Mouse (Mus musculus) kidney, postnatal 10 days (tissue): ENCODE data around the gene Ugt1a6a.
"Not testable (repeated sequence)": the region's sequence is repeated elsewhere in the genome, so short reads cannot be mapped to it uniquely, and the experiment has no call there.

Source experiments
- DNase-seq: peaks from one replicate; pipeline ENCODE4 v3.0.0; 2021; ENCODE audit warnings: mixed read lengths

The Ugt1a6a gene

DNA sequence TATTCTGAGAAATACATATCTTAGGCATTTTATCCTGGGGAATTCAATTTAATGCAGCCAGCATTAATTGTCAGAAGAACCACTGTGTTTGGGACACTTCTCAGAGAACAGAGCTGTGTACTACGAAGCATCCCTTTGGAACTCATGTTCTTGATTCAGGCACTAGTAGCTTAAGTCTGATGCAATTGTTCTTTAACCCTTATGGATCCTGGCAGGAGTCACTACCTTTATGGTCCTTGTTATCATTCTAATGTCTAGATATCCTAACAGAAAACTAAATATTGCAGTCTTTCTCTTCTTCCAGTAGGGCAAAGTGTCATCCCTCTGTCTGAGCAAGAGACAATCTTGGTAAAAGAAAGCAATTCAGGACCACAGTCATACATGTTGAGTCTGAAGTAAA is 78.5 kb downstream of the Ugt1a6a start:
- no peak for DNase-seq

- DNase-seq = peak; percentile 15
Measured at GRCm38 (mm10) chr1:88213766-88214461, 79.3 kb downstream of the Ugt1a6a start.

GRCm38 (mm10) chr1:88214462-88214952 is 79.9 kb downstream of the Ugt1a6a start:
- DNase-seq = no peak

DNA sequence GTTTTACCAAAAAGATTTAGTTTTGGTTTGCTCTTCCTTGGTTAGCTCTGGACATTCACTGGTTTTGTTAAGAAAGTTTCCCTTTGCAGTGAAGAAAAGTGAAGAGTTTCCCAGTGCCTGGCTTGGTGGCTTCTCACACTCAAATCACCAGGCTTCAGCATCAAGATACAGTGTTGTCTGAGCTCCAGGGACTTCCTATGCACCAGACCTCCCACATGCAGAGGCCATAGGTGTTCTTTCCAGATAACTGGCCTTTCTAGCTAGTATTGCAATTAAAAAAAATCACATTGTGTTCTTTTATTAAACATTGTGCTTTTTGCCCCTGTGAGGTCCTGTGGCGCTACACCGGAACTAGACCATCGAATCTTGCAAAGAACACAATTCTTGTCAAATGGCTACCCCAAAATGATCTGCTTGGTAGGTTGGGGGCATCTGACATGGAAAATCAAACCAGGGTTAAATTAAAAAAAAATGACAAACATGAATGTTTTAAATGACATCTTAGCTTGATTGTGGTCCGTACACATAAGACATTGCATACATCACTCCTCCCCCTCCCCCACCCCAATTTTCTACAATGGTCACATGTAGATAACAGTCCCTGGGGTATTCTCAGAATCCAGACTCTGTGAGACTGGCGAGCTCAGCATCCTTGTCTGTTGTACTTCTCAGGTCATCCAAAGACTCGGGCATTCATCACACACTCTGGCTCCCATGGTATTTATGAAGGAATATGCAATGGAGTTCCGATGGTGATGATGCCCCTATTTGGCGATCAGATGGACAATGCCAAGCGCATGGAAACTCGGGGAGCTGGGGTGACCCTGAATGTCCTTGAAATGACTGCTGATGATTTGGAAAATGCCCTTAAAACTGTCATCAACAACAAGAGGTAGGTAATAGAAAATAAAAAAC is 81.1 kb downstream of the Ugt1a6a start:
- DNase-seq = no peak

DNA sequence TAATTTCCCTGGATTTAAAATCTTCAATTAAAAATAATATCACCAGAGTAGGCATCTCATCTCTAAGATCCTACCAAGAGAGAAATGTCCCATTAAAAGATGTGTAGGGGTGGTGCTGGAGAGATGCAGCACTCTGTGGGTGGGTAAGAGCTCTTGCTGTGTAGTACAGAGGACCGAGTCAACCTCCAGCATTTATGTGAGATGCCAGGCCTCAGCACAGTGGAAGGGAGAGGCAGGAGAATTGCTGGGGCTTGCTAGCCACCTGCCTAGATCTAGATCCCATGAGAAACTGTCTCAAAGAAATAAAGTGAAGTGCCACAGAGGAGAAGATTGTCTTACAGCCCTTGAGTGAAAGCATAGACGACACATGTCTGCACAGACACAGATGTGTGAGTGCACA is 81.9 kb downstream of the Ugt1a6a start:
- DNase-seq = no peak

DNA sequence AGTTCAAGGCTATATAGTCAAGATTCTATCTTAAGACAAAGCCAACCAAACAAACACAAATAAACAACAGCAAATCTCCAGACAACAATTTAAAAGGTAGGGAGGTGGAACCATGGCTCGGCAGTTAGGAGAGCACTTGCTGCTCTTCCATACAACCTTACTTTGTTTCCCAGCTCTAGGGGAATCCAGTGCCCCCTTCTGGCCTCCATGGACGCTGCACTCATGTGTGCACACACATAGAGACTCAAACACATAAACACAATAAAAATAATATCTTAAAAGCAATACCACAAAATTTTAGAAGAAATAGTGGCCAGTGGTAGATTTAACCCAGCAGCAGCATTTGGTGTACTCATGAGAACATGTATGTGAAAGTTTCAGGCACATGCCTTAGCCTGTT is 82.5 kb downstream of the Ugt1a6a start:
- peak; percentile 32 for DNase-seq

GRCm38 (mm10) chr1:88217576-88217975 is 83.0 kb downstream of the Ugt1a6a start:
- DNase-seq = no peak

GRCm38 (mm10) chr1:88218051-88218450 is 83.4 kb downstream of the Ugt1a6a start:
- peak; percentile 19 for DNase-seq

- DNase-seq = no peak
Measured at GRCm38 (mm10) chr1:88218591-88218990, 84.0 kb downstream of the Ugt1a6a start.

DNA sequence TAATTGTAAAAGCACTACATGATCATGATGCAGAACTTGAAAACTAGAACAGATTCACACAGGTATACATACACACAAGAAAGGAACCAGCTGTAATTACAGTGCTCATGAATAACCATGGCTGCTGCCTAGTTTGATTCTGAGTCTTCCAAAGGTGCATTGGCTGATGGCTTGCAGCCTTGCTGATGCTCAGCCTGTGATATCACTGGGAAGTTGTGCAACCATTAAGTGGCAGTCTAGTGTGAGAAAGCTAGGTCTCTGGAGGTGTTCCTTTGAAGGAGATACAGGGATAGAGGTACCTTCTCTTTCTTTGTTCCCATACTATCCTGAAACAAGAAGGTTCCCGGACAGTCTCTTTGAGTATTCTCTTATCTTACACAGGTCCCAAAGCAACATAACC is 84.4 kb downstream of the Ugt1a6a start:
- no peak for DNase-seq

- no peak for DNase-seq
Measured at GRCm38 (mm10) chr1:88220336-88220735, 85.7 kb downstream of the Ugt1a6a start.

- DNase-seq = no peak
Measured at GRCm38 (mm10) chr1:88222216-88222615, 87.6 kb downstream of the Ugt1a6a start.

DNA sequence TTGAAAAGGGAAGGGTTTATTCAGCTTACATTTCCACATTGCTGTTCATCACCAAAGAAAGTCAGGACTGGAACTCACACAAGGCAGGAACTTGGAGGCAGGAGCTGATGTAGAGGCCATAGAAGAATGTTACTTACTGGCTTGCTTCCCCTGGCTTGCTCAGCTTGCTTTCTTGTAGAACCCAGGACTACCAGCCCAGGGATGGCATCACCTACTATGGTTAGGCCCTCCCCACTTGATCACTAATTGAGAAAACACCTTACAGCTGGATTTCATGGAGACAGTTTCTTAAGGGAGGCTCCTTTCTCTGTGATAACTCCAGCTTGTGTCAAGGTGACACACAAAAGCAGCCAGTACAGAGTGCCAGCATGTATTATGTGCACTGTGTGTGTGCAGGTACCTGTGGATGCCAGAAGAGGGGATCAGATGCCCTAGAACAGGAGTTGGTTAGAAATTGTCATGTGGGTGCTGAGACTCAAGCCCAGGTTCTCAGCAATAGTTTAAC is 88.5 kb downstream of the Ugt1a6a start:
- DNase-seq = not testable (repeated sequence)

DNA sequence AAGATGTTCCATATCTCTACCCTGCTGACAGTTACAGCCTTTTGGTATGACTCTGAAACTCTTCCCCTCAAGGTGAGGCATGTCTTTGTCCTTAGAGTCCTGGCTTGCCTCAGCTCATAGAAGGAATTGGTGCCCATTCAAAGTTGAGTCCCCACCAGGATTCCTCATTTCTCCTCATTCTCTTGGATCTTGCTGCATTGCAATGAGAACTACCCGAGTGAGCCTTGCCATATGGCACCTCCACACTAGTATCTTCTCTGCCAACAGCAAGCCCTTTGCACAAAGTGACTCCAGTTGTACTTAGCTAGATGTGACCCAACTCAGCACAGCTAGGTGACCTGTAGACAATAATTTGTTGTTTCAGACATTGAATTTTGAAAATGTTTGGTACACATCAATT is 89.0 kb downstream of the Ugt1a6a start:
- peak; percentile 11 for DNase-seq

DNA sequence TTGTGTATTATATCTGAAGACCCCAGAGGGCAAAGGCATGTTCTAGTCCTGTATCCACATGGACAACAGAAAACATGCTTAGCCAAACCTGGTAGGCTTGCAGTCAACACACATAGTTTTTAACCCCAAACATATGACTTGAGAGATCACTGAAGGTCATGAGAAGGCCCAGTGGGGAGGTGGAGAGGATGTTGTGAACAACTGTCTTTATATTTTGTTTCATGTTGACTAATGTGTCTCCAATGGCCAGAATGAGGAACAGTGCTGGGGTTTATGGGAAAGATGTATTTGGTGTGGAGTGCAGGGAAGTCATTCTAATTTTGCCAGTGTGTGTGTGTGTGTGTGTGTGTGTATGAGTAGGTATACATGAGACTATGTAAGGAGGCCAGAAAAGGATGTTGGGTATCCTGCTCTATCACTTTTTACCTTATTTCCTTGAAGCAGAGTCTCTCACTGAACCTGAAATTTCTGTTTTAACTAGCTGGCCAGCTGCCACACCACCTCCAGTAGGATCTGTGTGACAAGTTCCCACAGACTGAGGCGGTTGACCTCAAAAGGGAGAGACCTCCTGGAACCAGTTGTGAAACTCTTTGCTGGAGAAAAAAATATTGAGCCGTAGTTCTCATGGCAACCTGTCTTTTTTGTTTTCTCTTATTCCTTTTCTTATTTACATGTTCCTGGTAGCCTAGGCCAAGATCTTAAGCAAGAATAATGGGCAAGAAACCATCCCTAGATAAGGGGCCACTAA is 89.6 kb downstream of the Ugt1a6a start:
- DNase-seq = peak; percentile 36

- DNase-seq = not testable (repeated sequence)
Measured at GRCm38 (mm10) chr1:88225301-88225700, 90.7 kb downstream of the Ugt1a6a start.

DNA sequence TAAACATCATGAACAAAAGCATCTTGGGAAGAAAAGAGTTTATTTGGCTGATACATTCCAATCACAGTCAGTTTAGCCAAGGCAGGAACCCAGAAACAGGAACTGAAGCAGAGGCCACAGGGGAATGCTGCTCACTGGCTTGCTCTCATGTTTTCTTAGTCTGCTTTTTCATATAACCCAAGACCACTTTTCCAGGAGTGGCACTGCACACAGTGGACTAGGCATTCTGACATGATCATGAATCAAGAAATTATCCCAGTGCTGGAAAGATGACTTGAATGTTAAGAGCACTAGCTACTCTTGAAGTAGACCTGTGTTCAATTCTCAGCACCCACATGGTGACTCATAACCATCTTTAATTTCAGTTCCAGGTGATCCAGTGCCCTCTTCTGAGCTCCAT is 91.1 kb downstream of the Ugt1a6a start:
- peak; percentile 6 for DNase-seq

- peak; percentile 7 for DNase-seq
Measured at GRCm38 (mm10) chr1:88226670-88227379, 92.2 kb downstream of the Ugt1a6a start, which contains the start of gene Mroh2a. TSS of gene Mroh2a (plus strand) at chr1:88226986.

GRCm38 (mm10) chr1:88227482-88227881 is 92.9 kb downstream of the Ugt1a6a start:
- peak; percentile 5 for DNase-seq

DNA sequence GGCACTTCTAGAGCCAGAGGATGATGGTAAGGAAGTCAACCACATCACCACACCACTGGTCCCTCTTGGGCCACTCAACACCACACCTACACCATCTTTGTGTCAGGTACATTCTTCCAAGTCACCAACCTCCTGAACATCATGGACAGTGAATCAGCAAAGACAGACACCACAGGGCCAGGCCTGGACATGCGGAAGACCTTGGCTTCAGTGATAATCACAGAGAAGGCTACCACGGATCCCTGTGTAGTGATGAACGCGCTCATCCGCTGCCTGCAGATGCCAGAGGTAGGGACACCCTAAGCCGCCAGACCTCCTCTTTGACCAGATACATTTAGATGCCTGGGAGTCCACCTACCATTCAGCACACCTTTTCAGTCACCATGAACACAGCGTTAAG is 93.5 kb downstream of the Ugt1a6a start:
- peak; percentile 12 for DNase-seq

DNA sequence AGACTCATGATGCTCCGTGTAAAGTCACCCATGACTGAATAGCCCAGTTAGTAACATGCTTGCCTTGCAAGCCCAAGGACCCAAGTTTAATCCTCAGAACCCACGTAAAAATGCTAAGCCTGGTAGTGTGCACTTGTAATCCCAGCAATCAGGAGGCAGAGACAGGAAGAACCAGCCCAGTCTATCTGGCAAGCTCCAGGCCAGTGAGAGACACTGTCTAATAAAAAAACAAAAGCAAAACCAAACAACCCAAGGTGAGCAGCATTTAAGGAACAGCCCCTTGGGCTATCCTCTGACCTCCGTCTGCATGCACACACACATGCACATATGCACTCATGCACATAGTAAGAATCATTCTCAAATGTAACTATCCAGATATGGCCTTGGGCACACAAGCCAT is 95.0 kb downstream of the Ugt1a6a start:
- no peak for DNase-seq

DNA sequence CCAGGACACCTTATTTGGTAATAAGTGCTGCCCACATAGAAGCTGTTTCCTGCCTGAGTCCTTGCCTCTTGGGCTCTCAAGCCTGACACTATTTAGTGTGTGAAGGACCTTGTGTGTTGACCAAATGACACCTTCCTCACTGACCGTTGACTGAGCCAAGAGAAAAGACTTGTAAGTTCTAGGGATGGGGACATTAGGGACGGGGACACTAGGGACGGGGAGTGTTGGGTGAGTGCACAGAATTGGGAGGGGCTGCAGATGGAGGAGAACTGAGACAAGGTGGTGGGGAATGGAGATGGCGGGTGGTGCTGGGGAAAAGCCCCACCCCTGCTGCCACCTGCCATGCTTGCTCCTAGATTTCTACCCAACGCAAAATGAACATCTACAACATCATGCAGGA is 95.4 kb downstream of the Ugt1a6a start:
- DNase-seq = peak; percentile 15
